Mouse (Mus musculus) myocyte (in vitro differentiated cells): ENCODE data around the gene Ddx23. TPM values are rescaled to one million over a fixed set of nuclear protein-coding genes. Genes with fewer than 3 reads are reported as not detected.
A peak's percentile ranks its signal among the peaks of the same experiment; 100 is the strongest.

Source experiments
- H3K27me3 ChIP-seq: one replicate; pipeline ENCODE4 v1.6.1; 2011; ENCODE audit not compliant: control insufficient read depth, insufficient read depth, insufficient read length
- H3K36me3 ChIP-seq: one replicate; pipeline ENCODE4 v1.6.1; 2011; ENCODE audit not compliant: control insufficient read depth, insufficient read depth
- H3K4me2 ChIP-seq: one replicate; pipeline ENCODE4 v1.6.1; 2011; ENCODE audit warnings: low read depth, control low read depth
- H3K4me3 ChIP-seq: one replicate; pipeline ENCODE4 v1.5.1; 2011; ENCODE audit warnings: mild to moderate bottlenecking, control low read depth, moderate library complexity
- H3K79me2 ChIP-seq: one replicate; pipeline ENCODE4 v1.6.1; 2011; ENCODE audit not compliant: control insufficient read depth, insufficient read depth
- H3ac ChIP-seq: one replicate; pipeline ENCODE4 v1.6.1; 2011; ENCODE audit not compliant: control insufficient read depth, insufficient read length
- CEBPB ChIP-seq: IDR thresholded peaks from 2 replicates; pipeline ENCODE4 v1.6.1; 2011; ENCODE audit warnings: mild to moderate bottlenecking, moderate library complexity; ENCODE audit not compliant: poor library complexity, insufficient read depth, severe bottlenecking
- E2F4 ChIP-seq: IDR thresholded peaks from one replicate; pipeline ENCODE4 v1.6.1; 2011; ENCODE audit warnings: mild to moderate bottlenecking, control low read depth, moderate library complexity; ENCODE audit not compliant: insufficient read depth
- MAX ChIP-seq: IDR thresholded peaks from one replicate; pipeline ENCODE4 v1.6.1; 2011; ENCODE audit warnings: low read depth, mild to moderate bottlenecking, control low read depth
- MYOD1 ChIP-seq, 3 experiments: IDR thresholded peaks; one replicate each; pipeline ENCODE4 v1.6.1; 2011; ENCODE audit warnings: control low read depth in 2 of 3, low read depth in 2 of 3, mild to moderate bottlenecking in 2 of 3, moderate library complexity in 1 of 3; ENCODE audit not compliant: insufficient read length in 2 of 3, control insufficient read depth in 1 of 3
- MYOG ChIP-seq, 3 experiments: IDR thresholded peaks; one replicate each; pipeline ENCODE4 v1.6.1; 2011; ENCODE audit warnings: control low read depth in 2 of 3, low read depth in 2 of 3, mild to moderate bottlenecking in 2 of 3; ENCODE audit not compliant: insufficient read length in 2 of 3, control insufficient read depth in 1 of 3, insufficient read depth in 1 of 3
- POLR2A ChIP-seq: IDR thresholded peaks from one replicate; pipeline ENCODE4 v1.6.1; 2011; ENCODE audit warnings: low read depth, mild to moderate bottlenecking, control low read depth, moderate library complexity; ENCODE audit not compliant: insufficient read length
- POLR2AphosphoS2 ChIP-seq: IDR thresholded peaks from one replicate; pipeline ENCODE4 v1.6.1; 2011; ENCODE audit warnings: low read depth, control low read depth; ENCODE audit not compliant: insufficient read length
- REST ChIP-seq: IDR thresholded peaks from one replicate; pipeline ENCODE4 v1.6.1; 2011; ENCODE audit warnings: mild to moderate bottlenecking, control low read depth, moderate library complexity; ENCODE audit not compliant: insufficient read depth, insufficient read length
- SRF ChIP-seq: IDR thresholded peaks from one replicate; pipeline ENCODE4 v1.6.1; 2011; ENCODE audit warnings: low read depth; ENCODE audit not compliant: control insufficient read depth, insufficient read length
- TCF12 ChIP-seq: IDR thresholded peaks from one replicate; pipeline ENCODE4 v1.6.1; 2011; ENCODE audit warnings: mild to moderate bottlenecking, control low read depth; ENCODE audit not compliant: poor library complexity, insufficient read depth, severe bottlenecking
- TCF3 ChIP-seq: IDR thresholded peaks from one replicate; pipeline ENCODE4 v1.6.1; 2011; ENCODE audit warnings: low read depth, control low read depth; ENCODE audit not compliant: insufficient read length
- USF1 ChIP-seq: IDR thresholded peaks from one replicate; pipeline ENCODE4 v1.6.1; 2011; ENCODE audit warnings: low read depth, mild to moderate bottlenecking, control low read depth, moderate library complexity
- polyA plus RNA-seq: library from polyadenylated mRNA; unstranded; fragments of >200 nt; fragmentation: generic; extraction: Trizol; gene quantifications from one replicate; pipeline ENCODE4 v1.2.1, GENCODE M21; 2012; ENCODE audit warnings: missing spikeins

Ddx23 gene
- polyA plus RNA-seq, 1 experiment = 102 TPM

- H3K27me3 ChIP-seq = no peaks in the 10 kb centered on the region
- H3K79me2 ChIP-seq = no peaks in the 10 kb centered on the region
Measured at GRCm38 (mm10) chr15:98691486-98692147, 28.9 kb upstream of the Ddx23 start.

DNA sequence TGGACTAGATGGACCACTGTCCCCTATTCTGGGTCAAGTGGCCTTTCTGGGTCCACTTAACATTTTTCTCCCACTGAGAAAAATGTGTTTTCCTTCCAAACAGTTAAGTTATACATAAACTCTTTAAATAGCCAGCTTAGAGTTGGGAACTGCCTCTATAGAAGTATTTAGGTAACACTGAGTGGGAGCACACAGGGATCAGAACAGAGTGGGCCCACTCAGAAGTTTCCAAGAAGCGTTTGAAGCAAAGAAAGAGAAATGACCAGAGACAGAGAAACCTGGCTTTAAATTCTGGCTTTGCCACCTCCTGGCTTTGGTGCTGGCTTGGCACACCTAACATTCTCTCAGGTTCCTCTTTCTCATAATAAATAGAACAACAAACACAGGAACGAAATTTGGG lies 27.0 kb upstream of the Ddx23 start:
- no peak overlapping the region for H3K4me3 ChIP-seq
- TF ChIP-seq E2F4 (no peak), MYOD1 (IDR thresholded peaks at IDR 0.05; ENCODE audit: control insufficient read depth in 1 of 3, insufficient read length in 2 of 3, low read depth in 2 of 3) (no peak), MAX (no peak), USF1 (no peak), SRF (no peak), CEBPB (no peak), TCF3 (no peak), POLR2A (no peak), MYOG (IDR thresholded peaks at IDR 0.05; ENCODE audit: control insufficient read depth in 1 of 3, insufficient read depth in 1 of 3, insufficient read length in 2 of 3, low read depth in 2 of 3) (no peak), POLR2AphosphoS2 (no peak), REST (no peak), TCF12 (no peak)
- H3K4me2 ChIP-seq = no peak overlapping the region
- no peaks in the 10 kb centered on the region for H3K79me2 ChIP-seq
- H3K27me3 ChIP-seq = no peaks in the 10 kb centered on the region
- H3ac ChIP-seq = no peak overlapping the region
- H3K36me3 ChIP-seq = no peaks in the 10 kb centered on the region

More at GRCm38 (mm10) chr15:98691486-98692147, 28.9 kb upstream of the Ddx23 start:
- no peak overlapping the region for H3ac ChIP-seq
- H3K4me2 ChIP-seq = peak overlapping the region; percentile 59
- TF ChIP-seq MYOG (IDR thresholded peaks at IDR 0.05; ENCODE audit: control insufficient read depth in 1 of 3, insufficient read depth in 1 of 3, insufficient read length in 2 of 3, low read depth in 2 of 3) (peak in 1 of 3 experiments; percentile 60), POLR2A (no peak), POLR2AphosphoS2 (no peak), REST (no peak), TCF12 (no peak), MAX (no peak), USF1 (no peak), CEBPB (no peak), TCF3 (no peak), MYOD1 (IDR thresholded peaks at IDR 0.05; ENCODE audit: control insufficient read depth in 1 of 3, insufficient read length in 2 of 3, low read depth in 2 of 3) (peak in 2 of 3 experiments; percentile 38 to 77)
- no peak overlapping the region for H3K4me3 ChIP-seq
- no peaks in the 10 kb centered on the region for H3K36me3 ChIP-seq

- Histone ChIP-seq H3K36me3 (no peaks in the 10 kb centered on the region), H3K27me3 (no peaks in the 10 kb centered on the region), H3K4me3 (no peak overlapping the region), H3ac (no peak overlapping the region), H3K4me2 (no peak overlapping the region), H3K79me2 (no peaks in the 10 kb centered on the region)
- TF ChIP-seq E2F4 = no peak
- no peak for TF ChIP-seq TCF12
- TF ChIP-seq POLR2A = no peak
- TF ChIP-seq MYOG (IDR thresholded peaks at IDR 0.05; ENCODE audit: control insufficient read depth in 1 of 3, insufficient read depth in 1 of 3, insufficient read length in 2 of 3, low read depth in 2 of 3) = no peak
- no peak for TF ChIP-seq CEBPB
- TF ChIP-seq MYOD1 (IDR thresholded peaks at IDR 0.05; ENCODE audit: control insufficient read depth in 1 of 3, insufficient read length in 2 of 3, low read depth in 2 of 3) = no peak
- no peak for TF ChIP-seq SRF
- no peak for TF ChIP-seq REST
- no peak for TF ChIP-seq TCF3
- no peak for TF ChIP-seq MAX
- TF ChIP-seq POLR2AphosphoS2 = no peak
- no peak for TF ChIP-seq USF1
Measured at GRCm38 (mm10) chr15:98685926-98686325, 23.2 kb upstream of the Ddx23 start.

- H3K4me3 ChIP-seq = no peak overlapping the region
- H3K36me3 ChIP-seq = no peaks in the 10 kb centered on the region
- no peak overlapping the region for H3K4me2 ChIP-seq
- TF ChIP-seq TCF3 (no peak), TCF12 (no peak), POLR2A (no peak), MYOG (IDR thresholded peaks at IDR 0.05; ENCODE audit: control insufficient read depth in 1 of 3, insufficient read depth in 1 of 3, insufficient read length in 2 of 3, low read depth in 2 of 3) (no peak), MYOD1 (IDR thresholded peaks at IDR 0.05; ENCODE audit: control insufficient read depth in 1 of 3, insufficient read length in 2 of 3, low read depth in 2 of 3) (no peak), E2F4 (no peak)
- H3K79me2 ChIP-seq = no peaks in the 10 kb centered on the region
- H3ac ChIP-seq = no peak overlapping the region
- H3K27me3 ChIP-seq = no peaks in the 10 kb centered on the region
Measured at GRCm38 (mm10) chr15:98683746-98684145, 21.1 kb upstream of the Ddx23 start.

DNA sequence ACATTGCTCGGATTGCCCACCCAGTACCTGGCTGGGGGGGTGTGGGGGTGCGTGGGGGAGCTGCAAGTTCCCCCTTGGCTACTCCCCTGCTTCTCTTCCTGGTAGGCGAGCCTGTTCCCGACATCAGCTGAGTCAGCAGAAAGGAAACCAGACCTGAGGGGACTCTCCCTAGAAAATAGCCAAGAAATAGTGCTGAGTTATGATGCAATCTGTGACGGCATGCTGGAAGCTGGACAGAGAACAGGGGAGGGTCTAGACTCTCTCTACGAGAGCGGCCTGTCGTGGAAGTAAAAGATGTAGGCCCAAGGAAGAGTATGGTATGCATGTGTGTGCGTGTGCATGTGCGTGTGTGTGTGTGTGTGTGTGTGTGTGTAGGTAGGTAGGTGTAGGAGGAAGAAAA lies 20.5 kb upstream of the Ddx23 start:
- no peak overlapping the region for H3K4me2 ChIP-seq
- H3K4me3 ChIP-seq = no peak overlapping the region

More for the DNA sequence above, 20.5 kb upstream of the Ddx23 start:
- no peaks in the 10 kb centered on the region for H3K36me3 ChIP-seq
- H3ac ChIP-seq = no peak overlapping the region
- H3K27me3 ChIP-seq = no peaks in the 10 kb centered on the region
- no peaks in the 10 kb centered on the region for H3K79me2 ChIP-seq
- TF ChIP-seq POLR2A (no peak), CEBPB (0 out of 2 replicates have a peak, but pooled peaks have one; percentile 29), MYOG (IDR thresholded peaks at IDR 0.05; ENCODE audit: control insufficient read depth in 1 of 3, insufficient read depth in 1 of 3, insufficient read length in 2 of 3, low read depth in 2 of 3) (no peak), E2F4 (no peak)
